Mouse (Mus musculus): ENCODE measurements at regions not wholly inside any gene's neighbourhood (a gene's known extent, or its start where the extent isn't known, plus 50 kb on each side); places are given as distances from the start of the nearest gene placed in this dataset.

DNA sequence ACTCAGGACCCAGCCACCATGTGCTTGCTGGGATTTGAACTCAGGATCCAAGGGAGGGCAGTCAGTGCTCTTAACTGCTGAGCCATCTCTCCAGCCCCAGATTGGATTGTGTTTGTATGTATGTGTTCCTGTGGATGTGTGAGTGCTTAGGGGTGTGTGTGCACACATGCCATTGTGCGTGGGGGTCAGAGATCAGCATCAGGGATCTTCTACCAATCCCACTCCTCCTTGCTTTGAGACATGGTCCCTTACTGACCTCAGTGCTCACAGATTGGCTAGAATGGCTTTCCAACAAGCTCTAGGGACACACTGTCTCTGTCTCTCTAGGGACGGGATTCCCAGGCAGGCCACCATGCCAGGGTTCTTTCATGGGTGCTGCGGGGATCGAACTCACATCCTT, 83.1 kb upstream of the Cpsf6 start:
- WGBS: 93% methylated on average over 4 of the region's 4 CpGs
- no peak for ATAC-seq (ENCODE audit: low FRiP score, low read depth)
- Histone ChIP-seq H3K36me3 (no peaks in the 10 kb centered on the region), H3K9me3 (no peaks in the 10 kb centered on the region), H3K9ac (no peak overlapping the region), H3K27ac (no peak overlapping the region), H3K27me3 (replicated peaks) (no peaks in the 10 kb centered on the region), H3K4me1 (no peaks in the 10 kb centered on the region), H3K4me2 (replicated peaks) (no peak overlapping the region), H3K4me3 (no peak overlapping the region)

DNA sequence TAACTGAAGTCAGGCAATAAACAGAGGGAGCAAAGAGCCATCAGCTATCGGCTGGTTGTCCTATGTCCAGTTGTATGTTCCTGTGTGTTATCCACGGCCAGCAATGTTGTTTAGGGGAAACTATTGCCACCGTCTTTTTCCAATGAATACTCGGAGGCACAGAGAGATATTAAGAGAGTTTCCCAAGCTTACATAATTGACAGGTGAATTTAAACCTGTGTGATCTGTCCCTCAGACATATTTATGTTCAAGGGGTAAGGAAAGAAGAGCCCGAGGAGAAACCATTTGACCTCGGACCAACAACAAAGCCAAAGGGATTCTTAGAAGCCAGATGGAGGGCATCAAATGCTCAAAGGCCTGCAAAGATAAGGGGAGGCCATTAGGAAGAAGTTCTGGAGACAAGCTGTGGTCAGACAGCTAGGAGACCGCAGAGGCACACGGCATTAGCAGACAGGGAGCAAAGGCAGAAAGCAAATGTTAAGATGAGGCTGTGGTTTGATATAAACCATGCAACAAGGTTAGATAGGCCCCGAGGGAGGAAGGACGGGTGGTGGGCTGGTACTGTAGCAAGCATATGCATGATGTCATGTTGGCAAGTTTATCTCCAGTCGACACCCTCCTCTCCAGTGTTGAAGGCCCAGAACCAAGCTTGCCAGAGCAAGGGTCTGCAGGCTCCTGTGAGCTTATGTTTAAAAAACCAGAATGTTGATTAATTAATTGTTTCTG, 82.1 kb upstream of the Cpsf6 start:
- no peaks in the 10 kb centered on the region for H3K9me3 ChIP-seq
- H3K36me3 ChIP-seq: no peaks in the 10 kb centered on the region
- no peak for ATAC-seq (ENCODE audit: low FRiP score, low read depth)
- H3K9ac ChIP-seq: no peak overlapping the region
- no peak overlapping the region for H3K4me2 ChIP-seq (replicated peaks)
- no peak overlapping the region for H3K27ac ChIP-seq
- 87% methylated on average over 11 of the region's 11 CpGs for WGBS
- H3K4me1 ChIP-seq: no peaks in the 10 kb centered on the region
- no peaks in the 10 kb centered on the region for H3K27me3 ChIP-seq (replicated peaks)
- H3K4me3 ChIP-seq: no peak overlapping the region

DNA sequence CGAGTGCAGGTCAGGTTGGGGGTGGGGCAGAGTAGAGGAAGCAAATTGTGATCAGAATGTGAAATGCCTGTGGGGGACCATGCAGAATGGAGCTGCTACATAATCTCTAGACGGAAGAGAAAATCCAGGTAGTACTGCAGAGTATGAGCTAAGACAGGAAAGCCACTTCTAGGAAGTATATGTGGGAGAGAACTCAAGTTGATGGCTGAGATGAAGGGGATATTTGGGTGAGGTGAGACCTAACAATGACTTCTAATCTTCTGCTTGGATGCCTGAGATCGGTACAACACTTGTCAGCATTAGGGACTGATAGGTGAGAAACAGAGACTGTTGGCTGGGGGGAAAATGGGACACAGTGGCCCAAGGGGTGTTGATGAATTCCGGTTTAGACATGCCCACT, 81.4 kb upstream of the Cpsf6 start:
- Histone ChIP-seq H3K27me3 (replicated peaks) (no peaks in the 10 kb centered on the region), H3K9me3 (no peaks in the 10 kb centered on the region), H3K9ac (no peak overlapping the region), H3K36me3 (no peaks in the 10 kb centered on the region), H3K4me3 (no peak overlapping the region), H3K4me2 (replicated peaks) (no peak overlapping the region), H3K27ac (no peak overlapping the region), H3K4me1 (no peaks in the 10 kb centered on the region)
- WGBS: 86% methylated on average over 4 of the region's 4 CpGs
- no peak for ATAC-seq (ENCODE audit: low FRiP score, low read depth)

DNA sequence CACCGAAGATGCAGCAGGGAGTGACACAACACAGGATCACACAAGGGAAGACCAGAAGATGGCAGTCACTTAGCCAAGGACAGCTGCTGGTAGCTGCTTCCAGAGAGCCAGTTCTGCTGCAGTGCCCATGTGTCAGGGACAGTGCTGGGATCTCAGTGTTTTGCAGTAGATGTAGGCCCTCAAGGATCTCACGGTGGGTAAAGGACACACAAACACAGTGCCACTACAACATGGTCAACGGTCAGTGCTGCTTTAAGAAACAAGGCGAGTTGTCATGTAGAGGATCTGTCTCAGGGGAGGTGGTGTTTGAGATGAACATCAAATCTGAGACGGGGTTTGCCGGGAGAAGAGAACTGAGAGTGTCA, 80.5 kb upstream of the Cpsf6 start:
- no peaks in the 10 kb centered on the region for H3K4me1 ChIP-seq
- no peak for ATAC-seq (ENCODE audit: low FRiP score, low read depth)
- H3K4me2 ChIP-seq (replicated peaks): no peak overlapping the region
- no peaks in the 10 kb centered on the region for H3K36me3 ChIP-seq
- H3K27ac ChIP-seq: no peak overlapping the region
- no peak overlapping the region for H3K9ac ChIP-seq
- no peak overlapping the region for H3K4me3 ChIP-seq
- WGBS: 94% methylated on average over 6 of the region's 6 CpGs
- no peaks in the 10 kb centered on the region for H3K9me3 ChIP-seq
- H3K27me3 ChIP-seq (replicated peaks): no peaks in the 10 kb centered on the region

DNA sequence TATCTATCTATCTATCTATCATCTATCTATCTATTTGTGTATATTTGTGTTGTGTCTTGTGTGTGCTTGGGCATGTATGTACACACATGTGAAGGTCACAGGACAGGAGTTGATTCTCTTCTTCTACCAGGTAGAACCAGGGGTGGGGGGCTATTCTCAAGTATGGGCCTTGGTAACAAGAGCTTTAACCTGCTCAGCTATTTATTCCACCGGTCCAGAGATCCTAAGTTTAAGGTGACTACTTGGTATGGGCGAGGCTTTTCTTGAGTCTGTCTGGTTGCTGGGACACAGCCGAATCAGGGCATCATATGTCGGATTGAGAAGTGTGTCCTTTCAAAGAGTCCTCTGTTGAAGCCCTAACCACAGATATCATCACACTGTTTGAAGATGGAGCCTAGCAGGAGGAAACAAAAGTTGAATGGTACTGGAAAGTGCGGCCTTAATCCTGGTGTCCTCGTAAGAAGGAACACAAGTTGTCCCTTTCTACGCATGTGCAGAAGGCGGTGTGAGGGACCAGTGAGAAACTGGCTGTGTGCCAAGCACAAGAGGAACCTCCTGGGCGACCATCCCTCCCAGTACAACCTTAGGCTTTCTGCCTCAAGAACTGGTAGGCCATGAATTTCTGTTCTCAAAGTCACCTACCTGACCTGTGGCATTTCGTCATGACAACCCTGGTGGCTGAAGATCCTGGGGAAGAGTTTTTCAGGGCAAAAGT, 80.0 kb upstream of the Cpsf6 start:
- Histone ChIP-seq H3K9ac (no peak overlapping the region), H3K4me1 (no peaks in the 10 kb centered on the region), H3K4me2 (replicated peaks) (no peak overlapping the region), H3K36me3 (no peaks in the 10 kb centered on the region), H3K9me3 (no peaks in the 10 kb centered on the region), H3K27me3 (replicated peaks) (no peaks in the 10 kb centered on the region), H3K4me3 (no peak overlapping the region), H3K27ac (no peak overlapping the region)
- WGBS: 91% methylated on average over 10 of the region's 10 CpGs
- no peak for ATAC-seq (ENCODE audit: low FRiP score, low read depth)

DNA sequence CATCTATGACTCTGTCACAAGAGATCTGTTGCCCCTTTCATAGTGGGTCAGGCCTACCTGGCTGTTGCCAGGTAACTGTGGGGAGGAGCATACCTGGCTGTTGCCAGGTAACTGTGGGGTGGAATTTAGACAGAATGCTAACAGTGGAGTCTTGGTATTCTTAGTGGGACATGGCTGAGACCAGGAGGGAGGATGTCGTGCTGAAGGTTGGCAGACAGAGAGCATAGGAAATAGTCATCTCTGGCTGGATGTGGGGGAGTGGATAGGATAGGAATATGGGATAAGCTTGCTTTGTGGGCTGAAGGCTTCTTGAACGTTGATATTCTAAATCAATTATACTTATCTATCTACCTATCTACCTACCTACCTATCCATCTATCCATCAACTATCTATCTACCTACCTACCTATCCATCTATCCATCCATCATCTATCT, 79.2 kb upstream of the Cpsf6 start:
- Histone ChIP-seq H3K4me2 (replicated peaks) (no peak overlapping the region), H3K4me1 (no peaks in the 10 kb centered on the region), H3K36me3 (no peaks in the 10 kb centered on the region), H3K9ac (no peak overlapping the region), H3K27me3 (replicated peaks) (no peaks in the 10 kb centered on the region), H3K4me3 (no peak overlapping the region), H3K27ac (no peak overlapping the region), H3K9me3 (no peaks in the 10 kb centered on the region)
- no peak for ATAC-seq (ENCODE audit: low FRiP score, low read depth)
- WGBS: 89% methylated on average over 2 of the region's 2 CpGs

DNA sequence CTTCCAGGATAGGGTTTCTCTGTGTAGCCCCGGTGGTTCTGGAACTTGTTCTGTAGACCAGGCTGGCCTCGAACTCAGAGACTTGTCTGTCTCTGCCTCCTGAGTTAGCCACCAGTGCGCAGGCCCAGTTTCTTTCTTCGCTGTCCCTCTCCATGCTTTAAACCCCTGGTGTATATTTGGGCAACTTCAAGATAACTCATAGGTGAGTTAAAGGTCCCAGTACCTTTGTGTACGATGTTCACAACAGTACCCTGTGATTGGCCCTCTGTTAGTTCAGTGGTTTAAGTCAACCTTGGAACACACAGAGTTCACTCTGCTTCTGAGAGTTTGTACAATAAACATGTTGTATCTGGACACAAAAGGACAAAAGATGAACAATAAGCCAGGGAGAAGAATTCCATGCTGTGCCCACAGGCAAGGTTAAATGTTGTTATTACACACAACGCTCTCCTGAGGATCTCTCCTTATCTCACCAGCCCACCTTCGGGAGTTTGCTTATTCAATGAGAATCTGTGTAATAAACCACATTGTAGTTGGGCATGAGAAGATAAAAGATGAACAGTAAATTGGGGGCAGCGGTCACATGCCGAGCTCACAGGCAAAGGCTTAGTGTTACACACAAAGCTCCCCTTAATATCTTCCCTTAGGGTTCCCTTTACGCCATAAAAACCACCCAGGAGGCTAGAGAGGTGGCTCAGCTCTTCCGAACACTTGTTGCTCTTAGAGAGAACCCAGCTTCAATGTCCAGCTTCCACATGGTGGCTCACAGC, 78.6 kb upstream of the Cpsf6 start:
- H3K9me3 ChIP-seq: no peaks in the 10 kb centered on the region
- no peaks in the 10 kb centered on the region for H3K4me1 ChIP-seq
- no peak for ATAC-seq (ENCODE audit: low FRiP score, low read depth)
- no peak overlapping the region for H3K9ac ChIP-seq
- 87% methylated on average over 11 of the region's 11 CpGs for WGBS
- no peaks in the 10 kb centered on the region for H3K36me3 ChIP-seq
- no peaks in the 10 kb centered on the region for H3K27me3 ChIP-seq (replicated peaks)
- no peak overlapping the region for H3K4me2 ChIP-seq (replicated peaks)
- no peak overlapping the region for H3K27ac ChIP-seq
- H3K4me3 ChIP-seq: no peak overlapping the region

DNA sequence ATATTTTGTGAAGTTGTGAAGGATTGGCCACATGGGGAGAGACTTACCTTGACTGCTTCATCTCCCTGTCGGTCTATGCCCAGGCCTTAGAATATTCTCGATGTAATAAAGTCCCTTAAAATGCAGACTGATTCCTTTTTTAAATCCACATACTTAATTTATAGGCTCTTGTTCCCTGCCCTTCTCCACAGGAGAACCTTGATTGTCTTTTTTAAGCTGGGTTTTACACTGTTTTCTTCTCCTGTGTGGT, 77.8 kb upstream of the Cpsf6 start:
- Histone ChIP-seq H3K9me3 (no peaks in the 10 kb centered on the region), H3K9ac (no peak overlapping the region), H3K27me3 (replicated peaks) (no peaks in the 10 kb centered on the region), H3K4me3 (no peak overlapping the region), H3K36me3 (no peaks in the 10 kb centered on the region), H3K4me1 (no peaks in the 10 kb centered on the region), H3K27ac (no peak overlapping the region), H3K4me2 (replicated peaks) (no peak overlapping the region)
- WGBS: 68% methylated on average over 2 of the region's 2 CpGs
- no peak for ATAC-seq (ENCODE audit: low FRiP score, low read depth)

DNA sequence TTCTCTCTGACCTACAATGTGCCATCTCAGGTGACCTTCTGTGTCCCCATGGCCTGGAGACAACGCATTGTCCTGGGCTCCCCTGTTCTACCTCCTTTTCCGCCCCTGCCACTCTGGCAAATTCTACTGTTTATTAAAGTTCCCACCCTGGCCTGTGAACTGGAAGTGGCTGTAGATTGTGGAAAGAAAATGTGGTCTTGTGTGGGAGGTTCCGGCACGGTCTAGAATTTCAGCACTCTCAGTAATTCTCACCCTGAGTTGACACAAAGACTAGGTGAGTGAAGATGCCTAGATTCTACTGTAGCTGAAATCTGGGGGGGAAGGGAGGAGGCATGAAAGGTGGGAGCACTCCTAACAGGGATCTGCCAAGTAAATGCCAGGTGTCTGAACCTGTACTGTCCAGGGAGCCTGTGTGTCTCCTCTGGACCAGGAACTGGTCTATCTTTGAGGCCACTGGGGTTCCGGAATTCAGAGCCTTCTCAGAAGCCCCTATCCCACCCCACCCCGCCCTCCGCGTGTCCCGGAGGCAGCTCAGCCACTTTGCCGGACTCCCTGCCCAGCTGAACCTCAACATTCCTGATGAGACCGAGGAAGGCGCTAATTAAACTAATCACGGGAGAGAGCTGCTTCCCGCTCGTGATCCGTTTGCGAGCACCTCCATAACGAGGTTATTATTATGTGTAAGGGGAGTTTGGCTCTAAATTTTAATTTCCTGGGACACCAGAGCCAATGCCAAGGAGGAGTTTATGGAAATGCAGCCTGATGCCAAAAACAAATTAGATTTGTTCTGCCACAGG, 77.3 kb upstream of the Cpsf6 start:
- 70% methylated on average over 18 of the region's 18 CpGs for WGBS
- Histone ChIP-seq H3K9ac (no peak overlapping the region), H3K4me1 (no peaks in the 10 kb centered on the region), H3K9me3 (no peaks in the 10 kb centered on the region), H3K36me3 (no peaks in the 10 kb centered on the region), H3K4me2 (replicated peaks) (no peak overlapping the region), H3K27ac (no peak overlapping the region), H3K27me3 (replicated peaks) (no peaks in the 10 kb centered on the region), H3K4me3 (no peak overlapping the region)
- no peak for ATAC-seq (ENCODE audit: low FRiP score, low read depth)

DNA sequence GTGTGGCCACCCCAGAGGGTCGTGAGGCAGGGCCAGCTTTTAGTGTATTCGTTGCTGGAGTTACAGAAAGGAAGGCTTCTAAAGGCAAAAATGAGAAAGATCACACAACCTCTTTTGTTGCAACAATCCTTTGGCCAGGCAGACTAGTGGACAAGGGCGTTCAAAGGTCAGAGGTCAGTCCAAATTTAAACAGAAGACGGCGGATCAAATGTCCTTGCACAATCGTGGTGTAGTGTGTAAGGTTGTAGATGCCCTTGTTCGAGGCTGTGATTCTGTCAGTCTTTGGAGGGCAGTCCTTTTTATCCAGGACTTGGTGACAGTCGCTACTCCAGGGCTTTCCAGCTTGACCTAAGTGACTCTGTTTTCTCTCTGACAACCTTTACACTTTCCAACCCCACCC, 76.6 kb upstream of the Cpsf6 start:
- Histone ChIP-seq H3K36me3 (no peaks in the 10 kb centered on the region), H3K4me3 (no peak overlapping the region), H3K4me2 (replicated peaks) (no peak overlapping the region), H3K27me3 (replicated peaks) (no peaks in the 10 kb centered on the region), H3K27ac (no peak overlapping the region), H3K9me3 (no peaks in the 10 kb centered on the region), H3K9ac (no peak overlapping the region), H3K4me1 (no peaks in the 10 kb centered on the region)
- WGBS: 78% methylated on average over 8 of the region's 8 CpGs
- ATAC-seq (ENCODE audit: low FRiP score, low read depth): no peak

DNA sequence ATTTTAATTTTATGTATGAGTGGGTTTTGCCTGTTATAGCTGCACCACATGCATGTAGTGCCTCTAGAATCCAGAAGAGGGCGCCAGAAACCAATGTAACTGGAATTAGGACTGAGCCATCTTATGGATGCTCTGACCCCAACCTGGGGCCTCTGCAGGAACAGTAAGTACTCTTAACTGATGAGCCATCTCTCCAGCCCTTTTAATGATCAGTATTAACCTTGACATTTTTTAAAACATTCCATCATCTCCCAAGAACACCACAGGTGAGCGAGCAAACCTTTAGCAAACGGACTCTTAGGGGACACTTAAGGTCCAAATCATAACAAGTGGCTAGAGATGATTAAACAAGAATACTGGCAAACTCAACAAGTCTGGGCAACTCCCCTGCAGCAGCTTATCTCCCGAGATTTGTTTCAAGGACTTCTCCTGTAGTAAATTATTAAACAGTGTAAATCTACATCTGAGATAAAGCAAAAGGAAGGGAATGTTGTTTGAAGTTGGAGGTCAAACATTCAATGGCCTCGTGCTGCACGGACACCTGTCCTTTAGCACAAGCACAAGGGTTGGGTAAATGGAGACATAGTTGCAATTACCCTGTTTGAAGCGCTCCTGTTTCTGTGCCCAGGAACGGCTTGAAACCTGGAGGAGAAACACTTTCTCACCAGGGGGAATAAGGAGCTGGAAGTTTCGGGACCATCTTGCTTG, 75.9 kb upstream of the Cpsf6 start:
- H3K4me3 ChIP-seq: no peak overlapping the region
- no peaks in the 10 kb centered on the region for H3K4me1 ChIP-seq
- no peaks in the 10 kb centered on the region for H3K27me3 ChIP-seq (replicated peaks)
- no peak for ATAC-seq (ENCODE audit: low FRiP score, low read depth)
- no peak overlapping the region for H3K27ac ChIP-seq
- no peaks in the 10 kb centered on the region for H3K9me3 ChIP-seq
- 78% methylated on average over 9 of the region's 9 CpGs for WGBS
- no peak overlapping the region for H3K4me2 ChIP-seq (replicated peaks)
- H3K36me3 ChIP-seq: no peaks in the 10 kb centered on the region
- no peak overlapping the region for H3K9ac ChIP-seq

All from neural tube, embryonic 12.5 days (tissue).